Mouse (Mus musculus) gastrocnemius, adult 8-10 months (tissue): ENCODE measurements around the gene Maneal. TPM values are rescaled to one million over a fixed set of nuclear protein-coding genes. Genes with fewer than 3 reads are reported as not detected.

ENCODE experiments used
- DNase-seq, 2 experiments: peaks; one replicate each; pipeline ENCODE4 v3.0.0; 2022; ENCODE audit warnings: low spot score in 2 of 2
- total RNA-seq, 4 experiments: library from RNA; stranded (reverse); gene quantifications; 2 replicates each; pipeline ENCODE4 v1.2.4; 2022

The Maneal gene
- total RNA-seq, 4 experiments from 2014 or later: 0.19 to 0.54 (median 0.40) TPM

DNA sequence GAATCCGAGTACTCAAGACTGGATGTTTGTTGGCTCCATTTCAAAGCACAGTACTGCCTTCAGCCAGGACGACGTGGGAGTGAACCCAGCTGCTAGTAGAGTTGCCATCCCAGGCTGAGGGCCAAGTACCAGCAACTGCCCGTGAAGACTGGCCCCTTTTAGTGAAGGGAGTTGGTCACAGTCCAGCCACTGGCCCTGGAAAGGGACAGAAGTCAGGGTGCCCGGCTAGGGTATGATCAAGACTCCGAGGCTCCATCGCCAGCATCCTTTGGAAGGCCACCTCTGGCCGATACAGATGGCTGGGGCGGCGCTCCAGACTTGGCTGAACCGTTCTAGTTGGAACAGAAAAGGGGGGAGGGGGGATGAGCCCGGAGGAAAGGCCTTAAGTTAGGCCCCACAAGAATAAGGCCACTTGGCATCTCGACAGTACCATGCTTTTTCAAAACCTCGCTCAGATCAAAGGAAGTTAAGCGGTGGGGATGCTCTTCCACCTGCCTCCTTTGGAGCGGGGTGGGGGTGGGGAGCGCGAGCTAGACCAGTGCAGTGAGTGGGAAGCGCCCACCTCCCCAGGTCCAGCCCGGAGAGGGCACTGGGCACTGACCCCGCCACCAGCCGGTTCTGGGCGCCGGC, 12.2 kb downstream of the Maneal start:
- peak; percentile 12 to 28 for DNase-seq

DNA sequence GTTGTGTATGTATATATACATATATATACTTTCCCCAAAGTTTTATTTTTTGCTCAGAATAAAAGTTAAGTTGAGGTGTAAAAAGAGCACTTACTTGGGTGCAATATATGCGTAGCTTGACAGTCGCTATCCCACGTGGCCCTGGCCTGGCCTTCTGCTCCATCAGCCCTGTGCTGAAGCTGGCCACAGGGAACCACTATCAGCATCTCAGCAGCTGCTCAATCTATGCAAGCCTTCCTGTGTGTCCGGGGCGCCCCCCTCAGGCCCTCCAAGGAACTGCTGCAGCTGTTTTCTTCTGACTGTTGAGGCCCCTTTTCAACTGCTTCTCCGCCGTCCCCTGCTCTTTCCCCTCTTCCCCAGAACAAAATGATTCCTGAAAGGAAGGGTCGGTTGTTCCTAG, 14.4 kb downstream of the Maneal start:
- peak; percentile 70 to 72 for DNase-seq

DNA sequence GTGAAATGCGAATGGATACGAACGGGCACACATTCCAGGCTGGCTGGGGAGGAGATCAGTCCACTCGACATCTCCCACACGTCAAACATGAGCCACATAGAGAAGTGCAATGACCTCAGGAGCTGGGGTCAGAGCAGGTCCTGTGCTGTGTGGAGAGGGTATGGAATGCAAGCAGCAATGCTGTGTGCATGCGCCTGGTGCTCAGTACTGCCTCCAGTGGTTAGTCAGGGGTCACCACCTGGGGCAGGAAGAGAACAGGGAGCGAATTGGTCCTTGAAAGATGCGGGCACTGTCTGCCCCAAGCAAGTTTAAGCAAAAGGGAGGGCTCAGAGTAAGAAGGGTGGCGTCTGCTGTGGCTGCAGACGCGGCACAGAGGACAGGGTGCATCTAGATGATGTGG, 18.5 kb downstream of the Maneal start:
- DNase-seq: no peak

DNA sequence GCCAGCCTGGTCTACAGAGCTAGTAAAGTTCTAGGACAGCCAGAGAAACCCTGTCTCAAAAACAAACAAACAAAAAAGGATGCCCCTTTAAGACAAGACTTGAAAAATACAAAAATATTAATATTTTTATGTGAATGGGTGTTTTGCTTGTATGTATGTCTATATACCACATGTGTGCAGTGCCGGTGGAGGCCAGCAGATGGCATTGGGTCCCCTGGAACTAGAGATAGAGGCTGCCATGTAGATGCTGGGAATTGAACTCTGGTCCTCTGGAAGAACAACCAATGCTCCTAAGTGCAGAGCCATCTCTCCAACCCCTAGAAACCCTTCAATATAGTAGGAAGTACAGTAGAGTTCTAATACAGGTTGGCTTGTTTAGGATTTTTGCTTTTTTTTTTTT, 21.0 kb downstream of the Maneal start:
- no peak for DNase-seq

DNA sequence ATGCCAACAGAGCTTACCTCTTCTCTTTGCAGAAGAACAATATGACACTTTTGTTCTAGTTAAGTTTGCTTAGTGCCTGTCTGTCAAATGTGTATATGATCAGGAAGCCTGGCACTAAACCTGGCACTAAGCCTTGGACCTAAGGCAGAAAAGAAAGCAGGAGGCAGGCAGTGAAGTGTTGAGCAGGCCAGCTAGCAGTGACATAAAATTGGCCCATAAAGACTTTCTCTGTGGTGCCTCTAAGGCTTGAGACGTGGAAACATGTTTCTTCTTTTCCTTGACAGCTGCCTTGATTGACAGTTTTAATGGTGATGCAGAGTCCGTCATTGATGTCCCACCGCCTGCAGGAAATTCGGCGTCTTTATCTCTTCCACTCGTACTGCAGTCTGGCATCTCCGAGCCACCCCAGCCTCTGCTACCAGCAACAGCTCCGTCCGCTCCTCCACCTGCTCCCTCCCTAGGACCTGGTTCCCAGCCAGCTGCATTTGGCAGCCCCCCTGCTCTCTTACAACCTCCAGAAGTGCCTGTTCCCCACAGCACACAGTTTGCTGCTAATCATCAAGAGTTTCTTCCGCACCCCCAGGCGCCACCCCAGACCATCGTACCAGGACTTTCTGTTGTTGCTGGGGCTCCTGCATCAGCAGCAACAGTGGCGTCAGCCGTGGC, 23.8 kb downstream of the Maneal start:
- no peak for DNase-seq

GRCm38 (mm10) chr4:124832796-124833195, 29.2 kb downstream of the Maneal start:
- no peak for DNase-seq

DNA sequence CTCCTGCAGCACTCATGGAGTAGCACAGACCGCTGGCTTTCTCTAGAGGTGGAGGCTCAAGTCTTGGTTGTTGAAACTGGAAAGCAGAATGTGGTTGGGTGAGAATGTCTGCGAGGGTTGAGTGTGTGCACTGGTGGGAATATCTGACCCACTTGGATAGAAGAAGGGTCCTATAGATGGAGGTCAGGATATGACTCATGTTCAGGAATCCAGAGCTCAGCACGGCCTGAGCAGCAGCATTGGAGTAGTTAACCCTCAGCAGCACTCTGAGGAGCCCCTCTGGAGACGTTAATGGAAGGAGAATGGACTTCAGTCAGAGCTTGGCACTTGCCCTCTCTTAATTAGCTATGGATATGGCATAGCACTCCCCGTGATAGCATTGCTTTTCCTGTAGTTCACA, 32.3 kb downstream of the Maneal start:
- DNase-seq: no peak

GRCm38 (mm10) chr4:124825371-124825965, 36.5 kb downstream of the Maneal start:
- DNase-seq: no peak

DNA sequence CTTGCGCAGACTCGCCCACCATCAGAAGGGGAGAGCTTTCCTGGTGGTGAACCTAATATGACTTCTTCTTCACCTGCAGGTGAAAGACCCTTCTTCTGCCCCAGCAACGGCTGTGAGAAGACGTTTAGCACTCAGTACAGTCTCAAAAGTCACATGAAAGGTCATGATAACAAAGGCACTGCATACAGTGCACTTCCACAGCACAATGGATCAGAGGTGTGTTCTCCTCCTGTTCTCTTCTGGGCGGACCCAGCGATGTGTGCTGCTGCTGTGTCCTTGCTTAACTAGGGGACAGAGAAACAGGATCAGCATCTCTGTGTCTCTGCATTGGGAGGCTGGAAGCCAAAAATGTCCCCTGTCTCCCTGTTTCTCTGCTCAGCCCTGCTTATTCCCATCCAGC, 37.0 kb downstream of the Maneal start:
- DNase-seq: no peak

DNA sequence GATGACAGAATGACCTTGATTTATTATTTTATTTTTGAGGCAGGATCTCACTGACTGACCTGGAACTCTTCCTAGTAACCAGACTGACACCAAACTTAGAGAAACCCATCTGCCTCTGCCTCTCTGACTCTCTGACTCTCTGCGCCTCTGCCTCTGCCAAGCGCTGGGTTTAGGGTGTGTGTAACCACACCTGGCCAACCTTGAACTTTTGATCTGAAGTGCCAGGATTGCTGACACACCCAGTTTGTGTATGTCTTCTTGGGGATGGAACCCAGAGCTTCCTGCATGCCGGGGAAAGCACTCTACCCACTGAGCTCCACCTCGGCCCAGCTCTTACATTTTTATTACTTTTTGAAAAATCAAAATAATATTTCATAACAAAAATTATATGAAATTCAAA, 43.1 kb downstream of the Maneal start:
- no peak for DNase-seq

DNA sequence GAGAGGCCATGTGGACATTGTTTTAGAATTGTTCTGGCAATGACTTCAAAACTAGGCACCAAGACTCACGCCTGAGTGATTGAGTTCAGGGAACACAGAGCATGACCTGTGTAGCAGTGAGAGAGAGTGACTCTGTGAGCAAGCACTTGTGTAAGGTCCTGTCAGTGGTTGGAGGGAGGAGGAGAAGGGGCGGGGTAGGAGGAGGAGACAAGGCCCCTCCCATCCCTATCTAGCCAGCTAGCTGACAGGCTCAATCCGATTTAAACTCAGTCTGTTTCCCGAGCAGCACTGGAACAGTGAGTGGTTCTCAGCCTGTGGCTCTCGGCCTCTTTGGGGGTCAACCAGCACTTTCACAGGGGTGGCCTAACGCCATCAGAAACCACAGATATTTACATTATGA, 44.2 kb downstream of the Maneal start:
- DNase-seq: no peak

GRCm38 (mm10) chr4:124815901-124816300, 46.1 kb downstream of the Maneal start:
- peak in 1 of 2 experiments; percentile 8 for DNase-seq

DNA sequence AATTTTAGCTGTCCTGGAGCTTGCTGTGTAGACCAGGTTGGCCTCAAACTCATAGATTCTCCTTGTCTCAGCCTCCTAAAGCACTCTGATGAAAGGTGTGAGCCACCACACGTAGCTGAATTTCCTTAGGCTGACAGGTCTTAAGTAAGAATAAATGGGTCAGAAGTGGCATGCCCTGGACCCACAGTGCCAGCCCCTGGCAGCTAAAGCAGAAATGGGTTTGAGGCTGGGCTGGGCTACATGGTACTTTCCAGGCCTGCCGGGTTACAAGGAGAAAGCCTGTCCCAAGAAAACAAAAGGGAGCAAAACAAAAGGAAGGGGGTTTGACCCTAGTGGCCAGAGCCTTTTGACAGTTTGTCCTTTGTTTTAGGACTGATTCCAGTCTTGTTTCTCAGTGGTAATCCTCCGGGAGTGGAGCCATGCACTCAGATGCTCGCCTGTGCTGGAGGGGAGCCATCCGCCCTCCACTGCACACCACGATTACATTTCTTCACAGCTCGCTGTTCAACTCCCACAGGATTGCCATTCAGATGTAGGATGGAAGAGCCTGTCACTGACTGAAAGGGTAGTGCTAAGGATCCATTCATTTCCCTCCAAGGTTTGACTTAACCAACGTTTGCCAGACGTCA, 50.5 kb downstream of the Maneal start:
- DNase-seq: no peak

DNA sequence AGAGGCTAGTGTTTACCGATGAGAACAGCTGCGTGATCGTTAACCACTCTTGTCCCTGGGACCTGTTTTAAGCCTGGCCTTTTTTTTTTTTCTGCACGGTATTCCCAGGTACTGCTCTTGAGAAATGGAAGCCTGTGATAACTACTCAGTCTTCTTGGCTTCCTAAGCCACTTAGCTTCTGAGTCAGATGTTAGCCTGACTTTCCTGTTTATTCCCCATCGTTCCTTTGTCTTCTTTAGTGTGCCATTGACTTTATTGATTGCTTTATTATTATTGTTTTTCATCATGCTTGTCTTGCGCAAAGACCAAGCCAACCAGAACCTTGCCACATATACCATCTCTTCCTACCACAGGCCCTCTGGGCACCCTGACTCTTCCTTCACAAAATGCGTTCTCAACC, 51.9 kb downstream of the Maneal start:
- no peak for DNase-seq

DNA sequence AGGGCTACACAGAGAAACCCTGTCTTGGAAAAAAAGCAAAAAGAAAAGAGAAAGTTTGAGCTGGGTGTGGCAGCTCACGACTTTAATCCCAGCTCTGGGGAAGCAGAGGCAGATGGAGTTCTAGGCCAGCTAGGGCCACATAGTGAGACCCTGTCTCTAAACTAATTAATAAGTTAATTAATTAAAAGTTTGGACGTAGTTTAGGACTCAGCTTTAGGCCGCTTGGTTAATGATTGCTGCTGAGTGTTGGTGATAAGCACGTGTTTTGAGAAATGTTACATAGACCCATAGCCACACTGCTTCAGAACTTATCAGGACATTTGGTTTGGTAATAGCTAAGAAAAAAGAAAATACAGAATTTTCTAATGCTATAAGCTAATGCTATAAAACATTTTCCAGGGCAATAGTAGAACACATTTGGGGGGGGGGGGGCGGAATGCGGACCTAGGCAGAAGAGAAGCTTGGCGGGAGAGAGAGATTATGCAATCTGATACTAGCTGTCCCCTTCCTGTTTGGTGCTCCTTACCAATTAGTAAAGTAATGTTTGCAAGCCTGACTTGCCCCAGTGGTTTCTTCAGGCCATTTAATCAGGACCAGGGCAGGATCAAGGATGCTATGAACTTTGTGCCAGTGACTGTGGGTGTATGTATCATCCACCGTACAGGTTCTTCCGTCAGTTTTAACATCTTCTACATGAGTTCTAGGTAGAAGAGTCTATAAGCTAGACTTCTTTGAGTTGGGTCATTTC, 52.7 kb downstream of the Maneal start:
- DNase-seq: no peak

- DNase-seq: no peak
Measured at GRCm38 (mm10) chr4:124808511-124808910, 53.5 kb downstream of the Maneal start.

Other genes with a start within 250 kb of the Maneal start
- gene Pou3f1, start 205.4 kb downstream of the Maneal start, total RNA-seq: under 1 TPM; 0.19 to 0.34 (median 0.28) TPM
- gene Utp11, start 168.6 kb downstream of the Maneal start, total RNA-seq: 10 to 100 TPM; 14.0 to 20.8 (median 18.7) TPM
- gene Fhl3, start 161.5 kb downstream of the Maneal start, total RNA-seq: 100 to 1,000 TPM; 240 to 437 (median 328) TPM
- gene Sf3a3, start 147.4 kb downstream of the Maneal start, total RNA-seq: 10 to 100 TPM in 2 of 4 experiments, 1 to 10 TPM in 2; 9.5 to 12.8 (median 10.2) TPM
- 10 to 100 TPM in 1 of 4 experiments, 1 to 10 TPM in 3; 6.0 to 10.8 (median 6.3) TPM for gene Inpp5b, start 120.3 kb downstream of the Maneal start, total RNA-seq
- gene Mtf1, start 60.1 kb downstream of the Maneal start, total RNA-seq: 10 to 100 TPM; 12.9 to 16.0 (median 15.0) TPM
- gene Yrdc, start 11.5 kb downstream of the Maneal start, total RNA-seq: 10 to 100 TPM; 10.4 to 15.0 (median 12.0) TPM
- gene 1110065P20Rik, start 11.0 kb downstream of the Maneal start, total RNA-seq: 10 to 100 TPM; 23.7 to 31.3 (median 25.2) TPM
- gene Epha10, start 18.7 kb upstream of the Maneal start, total RNA-seq: not detected
- 1 to 10 TPM; 5.6 to 9.4 (median 7.8) TPM for gene 9930104L06Rik, start 74.9 kb upstream of the Maneal start, total RNA-seq
- gene Cdca8, start 77.1 kb upstream of the Maneal start, total RNA-seq: under 1 TPM; 0.24 to 0.51 (median 0.28) TPM
- gene Rspo1, start 124.3 kb upstream of the Maneal start, total RNA-seq: under 1 TPM in 3 of 4 experiments, not detected in 1; 0.27 to 0.51 (median 0.48) TPM
- 10 to 100 TPM; 22.2 to 32.7 (median 27.4) TPM for gene Gnl2, start 154.4 kb upstream of the Maneal start, total RNA-seq
- not detected for gene Dnali1, start 203.5 kb upstream of the Maneal start, total RNA-seq
- gene Snip1, start 204.5 kb upstream of the Maneal start, total RNA-seq: 1 to 10 TPM; 3.9 to 5.6 (median 4.8) TPM
- gene Meaf6, start 223.0 kb upstream of the Maneal start, total RNA-seq: 10 to 100 TPM in 1 of 4 experiments, 1 to 10 TPM in 3; 7.9 to 12.3 (median 8.2) TPM